8 mouse cellular contexts compared by ENCODE assay signal in the genomic region with DNA sequence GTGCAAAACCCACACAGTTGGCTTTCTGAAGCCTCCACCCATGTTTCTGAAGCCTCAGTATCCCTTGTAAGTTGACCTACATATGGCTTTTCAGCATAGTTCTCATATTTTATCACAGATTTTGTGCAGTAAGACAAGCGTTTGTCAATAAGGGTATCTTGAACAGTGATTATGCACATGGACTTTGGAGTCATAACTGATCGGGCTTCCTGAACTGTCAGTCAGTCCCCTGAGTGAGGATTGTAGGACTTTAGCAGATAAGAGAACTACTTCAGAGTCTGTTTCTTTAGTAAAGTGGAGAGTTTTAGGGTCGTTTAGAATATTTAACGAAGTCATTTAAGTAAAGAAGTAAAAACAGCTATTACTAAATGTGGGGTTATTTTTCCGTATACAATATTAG. TPM values are rescaled to one million over a fixed set of nuclear protein-coding genes. Genes with fewer than 3 reads are reported as not detected.
DNase-seq lines count a peak whose midpoint lies in the region; ATAC-seq and TF ChIP-seq lines count a peak whose summit lies in the region.

No protein-coding gene starts in this region.

- 0 out of 2 replicates have a peak overlapping the region, but pooled peaks have one; percentile 56 for H3K4me2 ChIP-seq in lung, postnatal 0 days (replicated peaks; ENCODE audit: low read depth, low read length)
- H3K4me2 ChIP-seq in limb, embryonic 12.5 days: peak overlapping the region; percentile 79
- H3K4me2 ChIP-seq in stomach, embryonic 14.5 days (replicated peaks; ENCODE audit: low read depth, low read length): peak overlapping the region; percentile 70

- no peak for ATAC-seq in lung, postnatal 0 days
- no peak for ATAC-seq in limb, embryonic 12.5 days (ENCODE audit: insufficient number of reproducible peaks, insufficient read depth, low FRiP score, low TSS enrichment, low read depth)
- no peak for ATAC-seq in stomach, embryonic 14.5 days (ENCODE audit: insufficient number of reproducible peaks, insufficient read depth, low FRiP score, low read depth)

- 77% methylated on average over 5 of the region's 5 CpGs for WGBS in lung, postnatal 0 days
- WGBS in limb, embryonic 12.5 days: 85% methylated on average over 5 of the region's 5 CpGs
- 82% methylated on average over 5 of the region's 5 CpGs for WGBS in stomach, embryonic 14.5 days

- no peak for DNase-seq in gastrocnemius, adult 2 months
- DNase-seq in gastrocnemius, postnatal 14 days: no peak
- no peak for DNase-seq in lung, postnatal 0 days (ENCODE audit: low spot score)
- no peak for DNase-seq in lung, adult 18-20 months
- DNase-seq in right cerebral cortex, postnatal 14 days: no peak
- no peak for DNase-seq in adrenal gland, adult 2 months

- H3K9ac ChIP-seq in lung, postnatal 0 days (replicated peaks; ENCODE audit: low read depth): no peak overlapping the region
- 0 out of 2 replicates have a peak overlapping the region, but pooled peaks have one; percentile 23 for H3K9ac ChIP-seq in limb, embryonic 12.5 days (replicated peaks)
- H3K9ac ChIP-seq in stomach, embryonic 14.5 days (replicated peaks; ENCODE audit: low read depth, low read length): no peak overlapping the region

- no peak for TF ChIP-seq EP300 in lung, postnatal 0 days (IDR thresholded peaks at IDR 0.05)

- H3K36me3 ChIP-seq in lung, postnatal 0 days (ENCODE audit: insufficient read depth, low read length): no peaks in the 10 kb centered on the region
- peaks cover 36% of the 10 kb centered on the region for H3K36me3 ChIP-seq in limb, embryonic 12.5 days
- H3K36me3 ChIP-seq in stomach, embryonic 14.5 days (ENCODE audit: control insufficient read depth, insufficient read depth, low read length): peaks cover 18% of the 10 kb centered on the region

- peak overlapping the region; percentile 90 for H3K27ac ChIP-seq in gastrocnemius, adult 2 months
- no peak overlapping the region for H3K27ac ChIP-seq in lung, postnatal 0 days (ENCODE audit: low read length)
- H3K27ac ChIP-seq in limb, embryonic 12.5 days: no peak overlapping the region
- H3K27ac ChIP-seq in stomach, embryonic 14.5 days (ENCODE audit: low read length): 0 out of 2 replicates have a peak overlapping the region, but pooled peaks have one; percentile 27

- peak overlapping the region; percentile 79 for H3K4me3 ChIP-seq in gastrocnemius, adult 2 months
- H3K4me3 ChIP-seq in lung, postnatal 0 days (ENCODE audit: low read depth, low read length): no peak overlapping the region
- peak overlapping the region; percentile 59 for H3K4me3 ChIP-seq in limb, embryonic 12.5 days (replicated peaks)
- no peak overlapping the region; the same call in 1 of the 2 replicates for H3K4me3 ChIP-seq in stomach, embryonic 14.5 days (ENCODE audit: low read depth, low read length)

- no peaks in the 10 kb centered on the region for H3K9me3 ChIP-seq in lung, postnatal 0 days (ENCODE audit: low read length)
- no peaks in the 10 kb centered on the region for H3K9me3 ChIP-seq in limb, embryonic 12.5 days
- no peaks in the 10 kb centered on the region for H3K9me3 ChIP-seq in stomach, embryonic 14.5 days (ENCODE audit: control insufficient read depth, low read depth, low read length)

- peaks cover 10% of the 10 kb centered on the region; the same call in 1 of the 2 replicates for H3K4me1 ChIP-seq in lung, postnatal 0 days (ENCODE audit: insufficient read depth, low read depth, low read length)
- H3K4me1 ChIP-seq in limb, embryonic 12.5 days (replicated peaks): peaks cover 22% of the 10 kb centered on the region
- peaks cover 9% of the 10 kb centered on the region for H3K4me1 ChIP-seq in stomach, embryonic 14.5 days (ENCODE audit: control insufficient read depth, insufficient read depth, low read length)

- no peak for TF ChIP-seq CTCF in gastrocnemius, adult 2 months (IDR thresholded peaks at IDR 0.05)
- TF ChIP-seq CTCF in lung, postnatal 0 days (IDR thresholded peaks at IDR 0.05): no peak

- intact Hi-C loops in gastrocnemius, adult 2 months (cut with DNase I): loop anchor here (5.0 kb wide), 1 partner anchor 190 kb away; no protein-coding TSS in a partner anchor
- intact Hi-C loops in gastrocnemius, postnatal 14 days (cut with DNase I; ENCODE audit: low total_unique reads): no loop called here

- H3K27me3 ChIP-seq in lung, postnatal 0 days (replicated peaks; ENCODE audit: insufficient read depth, low read length): no peaks in the 10 kb centered on the region
- no peaks in the 10 kb centered on the region for H3K27me3 ChIP-seq in limb, embryonic 12.5 days
- no peaks in the 10 kb centered on the region for H3K27me3 ChIP-seq in stomach, embryonic 14.5 days (ENCODE audit: control insufficient read depth, insufficient read depth, low read length)

RNA-seq across cellular contexts. Expression of a gene that starts 6.2 kb away (rescaled TPM):
- 100 to 1,000 TPM; 115 to 138 TPM for total RNA-seq in gastrocnemius, adult 2 months (2021)
- 10 to 100 TPM; 67.7 to 78.5 TPM for total RNA-seq in gastrocnemius, postnatal 14 days (2021)
- polyA plus RNA-seq in lung, postnatal 0 days (2015; fragmentation: Nextera tagmentation; extraction: Ambion mirVana): 51.1 and 54.8 TPM in 2 replicates
- polyA plus RNA-seq in limb, embryonic 12.5 days (2016; fragmentation: Nextera tagmentation; extraction: Ambion mirVana): 46.2 and 49.8 TPM in 2 replicates
- 44.0 and 48.3 TPM in 2 replicates for polyA plus RNA-seq in stomach, embryonic 14.5 days (2014; fragmentation: Nextera tagmentation; extraction: Ambion mirVana)
- 100 to 1,000 TPM in 1 of 2 experiments, 10 to 100 TPM in 1; 85.6 to 141 TPM for total RNA-seq in adrenal gland, adult 2 months (2021)
- polyA plus RNA-seq in adrenal gland, adult 2 months (2012; rRNA removed): 75.3 and 88.5 TPM in 2 replicates

RNA-seq across cellular contexts. Expression of a gene that starts 7.3 kb away (rescaled TPM):
- total RNA-seq in gastrocnemius, adult 2 months (2021): 10 to 100 TPM; 56.6 to 66.2 TPM
- 10 to 100 TPM; 49.5 to 55.4 TPM for total RNA-seq in gastrocnemius, postnatal 14 days (2021)
- 55.2 and 58.3 TPM in 2 replicates for polyA plus RNA-seq in lung, postnatal 0 days (2015; fragmentation: Nextera tagmentation; extraction: Ambion mirVana)
- polyA plus RNA-seq in limb, embryonic 12.5 days (2016; fragmentation: Nextera tagmentation; extraction: Ambion mirVana): 113 and 124 TPM in 2 replicates
- polyA plus RNA-seq in stomach, embryonic 14.5 days (2014; fragmentation: Nextera tagmentation; extraction: Ambion mirVana): 134 and 139 TPM in 2 replicates
- total RNA-seq in adrenal gland, adult 2 months (2021): 100 to 1,000 TPM in 1 of 2 experiments, 10 to 100 TPM in 1; 98.7 to 163 TPM
- polyA plus RNA-seq in adrenal gland, adult 2 months (2012; rRNA removed): 44.6 and 52.6 TPM in 2 replicates

Comparison
In these comparisons a context has a peak if more than half of its experiments do, and no peak if none do; other contexts are left out.
1. H3K27ac ChIP-seq: peak in gastrocnemius, adult 2 months (single experiment) and stomach, embryonic 14.5 days (single experiment); none in lung, postnatal 0 days (single experiment) and limb, embryonic 12.5 days (single experiment).
2. H3K4me3 ChIP-seq: peak in gastrocnemius, adult 2 months (single experiment) and limb, embryonic 12.5 days (single experiment); none in lung, postnatal 0 days (single experiment) and stomach, embryonic 14.5 days (single experiment).
3. Peak in every context shown above with its lines, with median percentiles within 50 percentile points of each other: H3K4me2 ChIP-seq.